Mouse (Mus musculus) liver (tissue): ENCODE data around the gene Fbp1.
"Not testable (repeated sequence)": the region's sequence is repeated elsewhere in the genome, so short reads cannot be mapped to it uniquely, and the experiment has no call there.

Experiments used
- DNase-seq: peaks from one replicate; pipeline ENCODE4 v3.0.0-alpha.2; 2020; ENCODE audit warnings: mixed read lengths

The Fbp1 gene

GRCm38 (mm10) chr13:62887712-62888441 is at the start of gene Fbp1:
TSS of gene Fbp1 (minus strand) at chr13:62888282.
- no peak for DNase-seq

- no peak for DNase-seq
These were observed 44.4 kb upstream of the Fbp1 start for GRCm38 (mm10) chr13:62932452-62932851.

- no peak for DNase-seq
These were observed 41.8 kb upstream of the Fbp1 start for GRCm38 (mm10) chr13:62929766-62930389.

GRCm38 (mm10) chr13:62929144-62929543 is 41.1 kb upstream of the Fbp1 start:
- not testable (repeated sequence) for DNase-seq

GRCm38 (mm10) chr13:62927470-62927869 is 39.4 kb upstream of the Fbp1 start:
- DNase-seq: no peak

GRCm38 (mm10) chr13:62926479-62926878 is 38.4 kb upstream of the Fbp1 start:
- DNase-seq: peak; percentile 48

GRCm38 (mm10) chr13:62923182-62923581 is 35.1 kb upstream of the Fbp1 start:
- no peak for DNase-seq

- DNase-seq: no peak
These were observed 34.6 kb upstream of the Fbp1 start for GRCm38 (mm10) chr13:62922645-62923044.

GRCm38 (mm10) chr13:62919647-62920341 is 31.7 kb upstream of the Fbp1 start:
- peak; percentile 83 for DNase-seq

GRCm38 (mm10) chr13:62917416-62918110 is 29.5 kb upstream of the Fbp1 start:
- no peak for DNase-seq

- no peak for DNase-seq
These were observed 28.6 kb upstream of the Fbp1 start for GRCm38 (mm10) chr13:62916675-62917074.

- DNase-seq: peak; percentile 83
These were observed 23.5 kb upstream of the Fbp1 start for GRCm38 (mm10) chr13:62911575-62911974.

GRCm38 (mm10) chr13:62910206-62910605 is 22.1 kb upstream of the Fbp1 start:
- DNase-seq: no peak

GRCm38 (mm10) chr13:62909776-62910175 is 21.7 kb upstream of the Fbp1 start:
- DNase-seq: peak; percentile 36

- peak; percentile 23 for DNase-seq
These were observed 20.1 kb upstream of the Fbp1 start for GRCm38 (mm10) chr13:62908163-62908559.

GRCm38 (mm10) chr13:62907527-62908162 is 19.6 kb upstream of the Fbp1 start:
- no peak for DNase-seq

GRCm38 (mm10) chr13:62901139-62901538 is 13.1 kb upstream of the Fbp1 start:
- DNase-seq: no peak

- no peak for DNase-seq
These were observed 10.0 kb upstream of the Fbp1 start for GRCm38 (mm10) chr13:62897927-62898646.

- DNase-seq: no peak
These were observed 5.2 kb upstream of the Fbp1 start for GRCm38 (mm10) chr13:62893044-62893842.

- no peak for DNase-seq
These were observed 1.2 kb upstream of the Fbp1 start for GRCm38 (mm10) chr13:62889311-62889710.

- no peak for DNase-seq
These were observed 3.5 kb downstream of the Fbp1 start for GRCm38 (mm10) chr13:62884536-62884935.
